Mouse (Mus musculus): Measurements from ENCODE around the gene Six1. TPM values are rescaled to one million over a fixed set of nuclear protein-coding genes. Genes with fewer than 3 reads are reported as not detected.
"Not testable (repeated sequence)": the region's sequence is repeated elsewhere in the genome, so short reads cannot be mapped to it uniquely, and the experiment has no call there.

Gene Six1
- total RNA-seq (2021) (1 to 10 TPM; 1.2 to 1.4 TPM), polyA plus RNA-seq (2012; rRNA removed) (0.90 and 0.94 TPM in 2 replicates)
- long read RNA-seq, result 0 reads

DNA sequence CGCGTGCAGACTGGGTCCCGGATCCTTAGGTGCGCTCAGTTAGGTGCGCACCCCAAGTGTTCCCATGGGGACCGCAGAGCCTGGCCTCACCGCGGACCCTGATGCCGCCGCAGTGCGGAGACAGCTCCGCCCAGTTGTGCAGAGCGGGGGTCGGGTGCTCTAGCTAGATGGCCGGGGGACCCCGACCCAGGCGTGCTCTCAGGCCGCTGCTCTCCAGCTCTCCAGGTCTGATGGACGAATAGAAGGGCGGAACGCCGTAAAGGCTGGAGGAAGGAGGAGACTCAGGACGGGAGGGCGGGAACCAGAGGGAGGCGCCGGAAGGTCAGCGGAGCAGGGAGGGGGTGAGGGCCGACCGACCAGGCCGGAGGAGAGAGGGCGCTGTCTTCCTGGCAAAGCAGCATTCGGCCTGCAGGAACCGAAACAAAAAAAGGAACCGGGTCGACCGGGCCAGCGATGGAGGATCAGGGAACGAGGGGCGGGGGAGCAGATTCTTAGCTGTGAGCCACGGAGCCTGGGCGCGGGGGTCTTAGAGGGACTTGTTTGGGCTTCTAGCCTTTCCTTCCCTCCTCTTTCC, at the start of gene Six1:
Gene Six1, minus strand, starts transcription at position 220 of the 574 bp plus-strand sequence.
- H3K36me3 ChIP-seq (ENCODE audit: control insufficient read depth, insufficient read depth, low read length), result no peaks in the 10 kb centered on the region
- DNase-seq, result peak; percentile 84 to 88
- TF ChIP-seq POLR2A (IDR thresholded peaks at IDR 0.05; ENCODE audit: insufficient read depth, low read depth, low read length), result 0 out of 2 replicates have a peak, but pooled peaks have one; percentile 24
- 0 out of 2 replicates have a peak, but pooled peaks have one; percentile 6 for TF ChIP-seq EP300 (IDR thresholded peaks at IDR 0.05; ENCODE audit: insufficient read depth, low read depth, low read length)
- peak; percentile 72 for TF ChIP-seq CTCF (IDR thresholded peaks at IDR 0.05)
- H3K27ac ChIP-seq, result peak within 1 kb of the TSS; percentile 61
- intact Hi-C loops (cut with DNase I), result loop anchor here (2.0 kb wide), 1 partner anchor 271 kb away; no protein-coding TSS in a partner anchor
- peaks cover 27% of the 10 kb centered on the region for H3K27me3 ChIP-seq (ENCODE audit: control insufficient read depth, insufficient read depth, low read length)
- peak within 1 kb of the TSS; percentile 64 for H3K4me3 ChIP-seq
- peaks cover 2% of the 10 kb centered on the region for H3K4me1 ChIP-seq (ENCODE audit: control insufficient read depth, insufficient read depth, low read length)
- 2% methylated on average over 42 of the region's 42 CpGs for WGBS
- no peaks in the 10 kb centered on the region for H3K79me2 ChIP-seq (replicated peaks; ENCODE audit: control insufficient read depth, insufficient read depth, low read length)
- H3K9ac ChIP-seq (ENCODE audit: low read depth, low read length), result peak within 1 kb of the TSS; percentile 61

DNA sequence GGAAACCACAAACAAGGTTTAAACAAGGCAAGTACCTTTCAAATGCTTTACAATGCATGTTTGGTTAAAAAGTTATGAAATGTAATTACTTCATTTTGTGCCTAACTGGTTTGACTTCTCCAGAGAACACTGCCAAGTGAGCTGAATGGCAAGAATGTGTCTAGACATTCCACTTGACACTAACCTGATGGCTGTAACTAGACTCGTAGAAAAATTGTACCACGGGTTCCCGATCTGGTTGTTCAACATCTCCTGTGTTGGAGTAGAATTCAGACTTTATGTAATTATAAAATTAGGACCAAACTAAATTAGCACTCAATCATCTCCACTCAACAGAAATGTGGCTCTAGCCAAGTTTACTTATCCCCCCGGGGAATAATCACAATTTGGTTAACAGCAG, 44.9 kb upstream of the Six1 start:
- WGBS, result 58% methylated on average over 4 of the region's 4 CpGs
- no peak overlapping the region for H3K27ac ChIP-seq

DNA sequence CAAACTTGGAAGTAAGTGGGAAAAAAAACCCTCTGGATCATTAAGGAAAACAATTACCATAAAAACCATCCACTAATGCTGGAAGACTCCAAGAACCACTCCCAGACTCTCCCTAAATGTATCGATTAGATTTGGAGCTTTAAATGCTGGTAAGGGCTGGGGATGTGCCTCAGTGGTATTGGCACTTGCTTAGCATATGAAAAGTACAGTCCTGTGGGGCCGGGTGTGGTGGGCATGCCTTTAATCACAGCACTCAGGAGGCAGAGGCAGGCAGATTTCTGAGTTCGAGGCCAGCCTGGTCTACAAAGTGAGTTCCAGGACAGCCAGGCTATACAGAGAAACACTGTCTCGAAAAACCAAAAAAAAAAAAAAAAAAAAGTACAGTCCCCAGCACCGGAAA, 42.5 kb upstream of the Six1 start:
- H3K27ac ChIP-seq; DNase-seq; intact Hi-C loops (cut with DNase I); H3K27me3 ChIP-seq (ENCODE audit: control insufficient read depth, insufficient read depth, low read length); H3K36me3 ChIP-seq (ENCODE audit: control insufficient read depth, insufficient read depth, low read length); H3K9ac ChIP-seq (ENCODE audit: low read depth, low read length); H3K4me3 ChIP-seq; H3K4me1 ChIP-seq (ENCODE audit: control insufficient read depth, insufficient read depth, low read length); H3K79me2 ChIP-seq (replicated peaks; ENCODE audit: control insufficient read depth, insufficient read depth, low read length): not testable (repeated sequence)
- WGBS, result 87% methylated on average over 5 of the region's 5 CpGs

More for the DNA sequence above, 44.9 kb upstream of the Six1 start:
- H3K79me2 ChIP-seq (replicated peaks; ENCODE audit: control insufficient read depth, insufficient read depth, low read length), result no peaks in the 10 kb centered on the region
- no peaks in the 10 kb centered on the region; the same call in 1 of the 2 replicates for H3K4me1 ChIP-seq (ENCODE audit: control insufficient read depth, insufficient read depth, low read length)
- H3K36me3 ChIP-seq (ENCODE audit: control insufficient read depth, insufficient read depth, low read length), result no peaks in the 10 kb centered on the region
- no peak overlapping the region for H3K4me3 ChIP-seq
- no peak for TF ChIP-seq POLR2A (IDR thresholded peaks at IDR 0.05; ENCODE audit: insufficient read depth, low read depth, low read length)
- no peak for TF ChIP-seq EP300 (IDR thresholded peaks at IDR 0.05; ENCODE audit: insufficient read depth, low read depth, low read length)
- TF ChIP-seq CTCF (IDR thresholded peaks at IDR 0.05), result no peak
- intact Hi-C loops (cut with DNase I), result no loop called here
- no peak overlapping the region for H3K9ac ChIP-seq (ENCODE audit: low read depth, low read length)
- DNase-seq, result no peak
- no peaks in the 10 kb centered on the region for H3K27me3 ChIP-seq (ENCODE audit: control insufficient read depth, insufficient read depth, low read length)

DNA sequence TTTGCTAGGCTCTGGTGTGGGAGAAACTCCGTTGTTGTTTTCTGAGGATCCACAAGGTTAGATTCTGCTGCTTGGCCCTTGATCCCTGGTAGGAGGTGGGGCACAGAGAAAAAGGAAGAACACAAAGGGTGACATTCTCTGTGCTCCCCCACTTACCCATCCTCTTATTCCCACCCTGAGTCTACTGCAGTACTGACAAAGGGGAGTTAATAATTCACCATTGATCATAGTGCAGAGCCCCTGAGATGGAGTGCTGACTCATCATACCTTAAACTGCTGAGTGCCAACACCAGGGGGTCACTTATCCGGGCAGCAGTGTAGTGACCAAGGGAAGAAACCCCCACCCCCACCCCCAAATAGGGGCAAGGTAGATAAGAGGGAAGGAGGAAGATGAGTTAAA, 40.9 kb upstream of the Six1 start:
- Histone ChIP-seq H3K4me1 (ENCODE audit: control insufficient read depth, insufficient read depth, low read length) (no peaks in the 10 kb centered on the region; the same call in 1 of the 2 replicates), H3K9ac (ENCODE audit: low read depth, low read length) (no peak overlapping the region), H3K79me2 (replicated peaks; ENCODE audit: control insufficient read depth, insufficient read depth, low read length) (no peaks in the 10 kb centered on the region), H3K27ac (no peak overlapping the region), H3K36me3 (ENCODE audit: control insufficient read depth, insufficient read depth, low read length) (no peaks in the 10 kb centered on the region; the same call in 1 of the 2 replicates), H3K27me3 (ENCODE audit: control insufficient read depth, insufficient read depth, low read length) (no peaks in the 10 kb centered on the region), H3K4me3 (no peak overlapping the region)
- intact Hi-C loops (cut with DNase I), result no loop called here
- TF ChIP-seq EP300 (IDR thresholded peaks at IDR 0.05; ENCODE audit: insufficient read depth, low read depth, low read length), result no peak
- no peak for TF ChIP-seq POLR2A (IDR thresholded peaks at IDR 0.05; ENCODE audit: insufficient read depth, low read depth, low read length)
- no peak for TF ChIP-seq CTCF (IDR thresholded peaks at IDR 0.05)
- no peak for DNase-seq
- 40% methylated on average over 2 of the region's 2 CpGs for WGBS

DNA sequence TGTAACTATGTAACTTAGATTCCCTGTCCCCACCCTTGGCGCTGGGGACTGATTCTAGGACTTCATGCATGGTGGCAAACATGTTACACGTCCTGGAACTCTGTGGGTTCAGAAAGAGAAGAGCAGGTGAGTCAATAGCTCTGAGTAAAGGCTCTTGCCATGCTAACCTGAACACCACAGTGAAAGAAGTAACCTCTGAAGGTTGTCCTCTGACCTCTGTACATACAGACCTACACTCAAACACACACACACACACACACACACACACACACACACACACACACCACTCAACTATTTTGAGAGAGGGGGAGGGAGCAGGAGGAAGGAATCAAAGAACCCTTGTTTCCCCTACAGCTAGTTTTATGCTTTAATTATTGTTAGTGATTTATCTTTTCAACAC, 40.5 kb upstream of the Six1 start:
- Histone ChIP-seq H3K4me3 (no peak overlapping the region), H3K27me3 (ENCODE audit: control insufficient read depth, insufficient read depth, low read length) (no peaks in the 10 kb centered on the region), H3K79me2 (replicated peaks; ENCODE audit: control insufficient read depth, insufficient read depth, low read length) (no peaks in the 10 kb centered on the region), H3K9ac (ENCODE audit: low read depth, low read length) (no peak overlapping the region), H3K27ac (no peak overlapping the region), H3K36me3 (ENCODE audit: control insufficient read depth, insufficient read depth, low read length) (no peaks in the 10 kb centered on the region; the same call in 1 of the 2 replicates), H3K4me1 (ENCODE audit: control insufficient read depth, insufficient read depth, low read length) (no peaks in the 10 kb centered on the region; the same call in 1 of the 2 replicates)
- intact Hi-C loops (cut with DNase I), result no loop called here
- WGBS, result 84% methylated on average over 2 of the region's 2 CpGs
- DNase-seq, result no peak
- TF ChIP-seq CTCF (IDR thresholded peaks at IDR 0.05), result no peak
- TF ChIP-seq EP300 (IDR thresholded peaks at IDR 0.05; ENCODE audit: insufficient read depth, low read depth, low read length), result no peak
- TF ChIP-seq POLR2A (IDR thresholded peaks at IDR 0.05; ENCODE audit: insufficient read depth, low read depth, low read length), result no peak

DNA sequence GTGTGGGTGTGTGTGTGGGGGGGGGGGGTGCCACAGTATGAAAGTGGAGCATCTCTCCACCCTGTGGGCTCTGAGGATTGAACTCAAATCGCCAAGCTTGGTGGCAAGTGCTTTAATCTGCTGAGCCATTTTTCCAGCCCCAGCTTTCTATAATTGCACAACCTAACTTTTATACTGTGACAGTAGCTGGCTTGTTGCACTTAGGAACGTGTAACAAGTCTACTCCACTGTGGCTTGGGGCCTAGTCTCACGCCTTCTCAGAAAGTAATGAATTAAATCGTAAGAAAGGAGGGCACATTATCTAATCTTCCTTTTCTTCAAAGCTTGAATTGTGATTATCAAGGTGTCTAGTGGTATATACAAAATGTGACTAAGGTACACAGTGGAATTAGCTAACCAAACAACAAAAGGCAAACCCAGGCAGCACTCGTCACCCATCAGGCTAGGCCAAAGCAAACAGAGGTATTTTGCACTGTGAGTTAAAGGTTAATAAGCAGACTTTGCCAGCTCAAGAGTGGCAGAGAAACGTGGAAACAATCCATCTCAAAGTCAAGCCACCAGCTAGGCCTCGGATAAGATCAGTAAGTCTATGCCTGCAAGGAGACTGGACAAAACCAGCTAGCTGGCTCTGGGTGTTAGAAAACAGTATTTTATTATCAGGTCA, 37.1 kb upstream of the Six1 start:
- 72% methylated on average over 7 of the region's 7 CpGs for WGBS
- intact Hi-C loops (cut with DNase I), result no loop called here
- H3K4me1 ChIP-seq (ENCODE audit: control insufficient read depth, insufficient read depth, low read length), result no peaks in the 10 kb centered on the region; the same call in 1 of the 2 replicates
- H3K9ac ChIP-seq (ENCODE audit: low read depth, low read length), result no peak overlapping the region
- H3K27ac ChIP-seq, result no peak overlapping the region
- TF ChIP-seq POLR2A (IDR thresholded peaks at IDR 0.05; ENCODE audit: insufficient read depth, low read depth, low read length), result no peak
- H3K36me3 ChIP-seq (ENCODE audit: control insufficient read depth, insufficient read depth, low read length), result no peaks in the 10 kb centered on the region; the same call in 1 of the 2 replicates
- H3K79me2 ChIP-seq (replicated peaks; ENCODE audit: control insufficient read depth, insufficient read depth, low read length), result no peaks in the 10 kb centered on the region
- H3K4me3 ChIP-seq, result no peak overlapping the region
- no peaks in the 10 kb centered on the region for H3K27me3 ChIP-seq (ENCODE audit: control insufficient read depth, insufficient read depth, low read length)
- DNase-seq, result no peak
